Mouse (Mus musculus) hematopoietic multipotent progenitor cell, adult 10-12 weeks (in vitro differentiated cells): Measurements from ENCODE around the gene Ttc39a. TPM values are rescaled to one million over a fixed set of nuclear protein-coding genes. Genes with fewer than 3 reads are reported as not detected.

Experiments used
- polyA plus RNA-seq: library from polyadenylated mRNA; stranded (reverse); fragments of >175 nt; gene quantifications from 2 replicates; pipeline ENCODE4 v1.2.3, GENCODE M21; 2012; ENCODE audit warnings: low replicate concordance

Ttc39a gene
- 2.9 and 10.2 TPM in 2 replicates for polyA plus RNA-seq

GRCm38 (mm10) chr4:109406486-109407175, at the start of gene Ttc39a:
Ttc39a (plus strand) TSS chr4:109406623.

GRCm38 (mm10) chr4:109484621-109485020, 78.2 kb downstream of the Ttc39a start, which contains the start of gene Rnf11:
Rnf11 (minus strand) TSS chr4:109484728.

Other genes starting within 250 kb of the Ttc39a start
- 9.4 and 14.6 TPM in 2 replicates for gene Osbpl9, start 204.4 kb upstream of the Ttc39a start, polyA plus RNA-seq
- gene Calr4, start 172.1 kb upstream of the Ttc39a start, polyA plus RNA-seq = 0.12 and 0.43 TPM in 2 replicates
- gene Eps15, start 126.4 kb upstream of the Ttc39a start, polyA plus RNA-seq = 10.6 and 14.4 TPM in 2 replicates
- 29.8 and 36.7 TPM in 2 replicates for gene Rnf11, start 78.1 kb downstream of the Ttc39a start, polyA plus RNA-seq
- gene 4930522H14Rik, start 124.7 kb downstream of the Ttc39a start, polyA plus RNA-seq = not detected in 2 replicates